Mouse (Mus musculus) E14TG2a.4 (cell line): Measurements from ENCODE around the gene Wdtc1.

Experiments
- CTCF ChIP-seq: conservative IDR thresholded peaks from 2 replicates; pipeline ENCODE4 v1.5.1; 2014; ENCODE audit warnings: low read length
- NANOG ChIP-seq: IDR thresholded peaks from 2 replicates; pipeline ENCODE4 v1.6.1; 2014; ENCODE audit warnings: borderline replicate concordance, low read length, mixed read lengths
- POU5F1 ChIP-seq: IDR thresholded peaks from 2 replicates; pipeline ENCODE4 v1.6.1; 2014; ENCODE audit warnings: low read length, borderline replicate concordance

DNA sequence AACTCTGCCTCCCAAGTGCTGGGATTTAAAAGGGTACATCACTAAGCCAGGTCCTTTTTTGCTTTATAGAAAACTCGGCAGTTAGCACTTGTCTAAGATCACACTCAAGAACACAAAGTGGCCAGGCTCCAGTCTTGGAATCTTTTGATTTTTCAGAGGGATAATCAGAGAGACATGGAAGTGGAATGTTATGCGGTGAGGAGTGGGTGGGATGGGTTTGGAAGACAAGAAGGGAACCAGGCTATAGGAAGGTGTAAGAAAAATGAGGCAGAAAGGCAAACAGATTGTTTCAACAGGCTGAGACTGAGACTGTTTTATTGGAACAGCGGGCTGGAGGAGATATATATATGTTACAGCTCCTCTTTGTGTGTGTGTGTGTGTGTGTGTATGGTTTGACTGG lies 74.8 kb downstream of the Wdtc1 start:
- no peak for TF ChIP-seq CTCF
- TF ChIP-seq NANOG, result no peak
- no peak for TF ChIP-seq POU5F1
